Mouse (Mus musculus) CD8-positive naive resting alpha-beta T cell, adult 2 months (primary cell): ENCODE measurements around the gene Clpb.

Source experiments
- DNase-seq, 2 experiments: peaks; one replicate each; pipeline ENCODE4 v3.0.0; 2022; ENCODE audit warnings: low read depth in 2 of 2, low spot score in 2 of 2

Clpb gene

DNA sequence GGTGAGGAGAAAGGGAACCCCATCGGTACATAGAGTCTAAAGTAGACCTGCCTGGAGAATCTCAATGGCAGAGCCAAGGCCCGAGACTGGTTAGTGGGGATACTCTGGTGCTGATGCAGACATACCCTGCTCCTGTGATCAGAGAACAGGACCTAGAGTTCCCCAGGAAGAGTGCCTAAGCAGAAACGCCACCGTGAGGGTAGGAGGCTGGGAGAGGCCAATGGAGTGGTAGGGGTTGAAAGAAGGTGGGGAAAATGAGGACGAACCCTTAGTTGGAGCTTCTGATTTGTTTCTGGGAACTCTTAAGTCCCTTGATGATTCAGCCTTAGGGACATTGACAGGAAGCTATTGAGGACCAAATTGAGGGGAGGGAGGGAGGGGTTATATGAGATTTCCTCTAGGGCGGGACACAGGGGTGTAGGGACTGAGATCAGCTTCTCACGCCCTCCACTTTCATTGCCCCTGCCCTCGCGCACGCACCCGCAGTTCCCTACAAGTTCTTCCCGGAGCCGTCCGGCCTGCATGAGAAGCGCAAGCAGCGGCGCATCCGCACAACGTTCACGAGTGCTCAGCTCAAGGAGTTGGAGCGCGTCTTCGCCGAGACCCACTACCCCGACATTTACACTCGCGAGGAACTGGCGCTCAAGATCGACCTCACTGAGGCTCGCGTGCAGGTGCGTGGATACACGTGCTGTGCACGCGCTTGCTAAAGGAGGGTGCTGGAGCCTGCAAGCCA lies 157.0 kb downstream of the Clpb start:
- DNase-seq, result no peak

DNA sequence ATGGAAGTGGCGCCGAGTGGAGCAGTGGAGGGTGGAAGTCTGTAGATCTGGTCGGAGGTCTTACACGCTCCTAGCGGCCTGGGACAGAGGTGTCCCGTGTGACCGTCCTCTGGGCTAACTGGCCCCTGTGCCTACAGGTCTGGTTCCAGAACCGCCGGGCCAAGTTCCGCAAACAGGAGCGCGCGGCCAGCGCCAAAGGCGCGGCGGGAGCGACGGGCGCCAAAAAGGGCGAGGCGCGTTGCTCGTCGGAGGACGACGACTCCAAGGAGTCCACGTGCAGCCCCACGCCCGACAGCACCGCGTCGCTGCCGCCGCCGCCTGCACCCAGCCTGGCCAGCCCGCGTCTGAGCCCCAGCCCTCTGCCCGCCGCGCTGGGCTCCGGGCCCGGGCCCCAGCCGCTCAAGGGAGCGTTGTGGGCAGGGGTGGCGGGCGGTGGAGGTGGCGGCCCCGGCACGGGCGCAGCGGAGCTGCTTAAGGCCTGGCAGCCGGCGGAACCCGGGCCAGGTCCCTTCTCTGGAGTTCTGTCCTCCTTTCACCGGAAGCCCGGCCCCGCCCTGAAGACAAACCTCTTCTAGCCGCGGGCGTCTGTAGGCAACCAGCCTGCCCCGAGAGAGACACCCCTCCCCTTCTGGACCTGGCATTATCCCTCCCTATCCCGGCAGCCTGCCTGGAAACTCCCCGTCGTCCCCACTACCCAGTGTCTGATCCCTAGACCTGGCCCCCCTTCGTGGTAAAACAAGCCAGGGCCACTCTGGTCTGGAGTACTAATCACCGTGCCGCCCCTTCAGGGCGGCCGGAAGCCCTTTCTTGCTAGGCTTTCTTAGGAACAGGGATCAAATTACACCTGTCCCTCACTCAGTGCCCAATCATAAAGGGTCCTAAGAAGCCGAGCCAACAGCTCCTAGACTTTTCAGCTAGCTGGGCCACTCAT lies 158.4 kb downstream of the Clpb start:
- no peak for DNase-seq

DNA sequence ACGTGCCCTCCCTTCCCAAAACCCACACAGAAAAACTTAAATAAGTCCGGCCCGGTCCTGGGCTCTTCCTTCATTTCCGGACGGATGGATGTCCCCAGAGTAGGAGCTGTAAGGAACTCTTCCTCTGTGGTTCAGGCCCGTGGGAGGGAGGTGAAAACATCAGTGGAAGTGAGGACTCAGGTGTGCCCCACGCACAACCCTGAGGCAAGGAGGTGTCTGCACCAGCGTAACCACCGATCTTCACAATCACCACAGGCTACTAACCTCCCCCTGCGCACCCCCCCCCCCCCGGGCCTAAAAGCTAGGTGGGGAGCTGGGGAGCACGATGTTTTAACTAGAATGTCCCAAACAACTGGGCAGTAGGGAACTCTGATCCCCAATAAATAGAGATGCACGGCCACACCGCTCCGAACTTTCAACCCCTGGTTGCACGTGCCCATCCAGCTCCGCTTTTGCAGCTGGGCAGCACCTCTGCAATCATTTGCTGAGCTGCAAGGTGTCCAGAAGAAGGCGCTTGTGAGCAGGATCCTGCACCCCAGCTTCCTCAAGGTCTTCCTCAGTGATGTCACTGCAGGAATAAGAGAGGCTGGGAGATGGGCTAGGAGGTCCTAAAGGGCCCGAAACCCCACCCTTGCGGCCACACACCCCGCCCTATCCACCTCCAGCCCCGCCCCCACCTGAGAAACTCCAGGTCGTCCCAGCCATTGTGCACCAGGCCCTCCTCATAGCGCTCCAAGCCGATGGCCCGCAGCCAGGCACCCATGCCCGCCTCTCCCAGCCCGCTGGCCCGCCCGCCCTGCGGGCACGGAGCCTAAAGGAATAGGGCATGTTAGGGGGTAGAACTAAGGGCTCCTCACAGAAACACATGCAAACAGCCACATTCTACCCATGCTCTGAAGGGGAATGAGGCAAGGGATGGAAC lies 159.7 kb downstream of the Clpb start:
- DNase-seq, result no peak

DNA sequence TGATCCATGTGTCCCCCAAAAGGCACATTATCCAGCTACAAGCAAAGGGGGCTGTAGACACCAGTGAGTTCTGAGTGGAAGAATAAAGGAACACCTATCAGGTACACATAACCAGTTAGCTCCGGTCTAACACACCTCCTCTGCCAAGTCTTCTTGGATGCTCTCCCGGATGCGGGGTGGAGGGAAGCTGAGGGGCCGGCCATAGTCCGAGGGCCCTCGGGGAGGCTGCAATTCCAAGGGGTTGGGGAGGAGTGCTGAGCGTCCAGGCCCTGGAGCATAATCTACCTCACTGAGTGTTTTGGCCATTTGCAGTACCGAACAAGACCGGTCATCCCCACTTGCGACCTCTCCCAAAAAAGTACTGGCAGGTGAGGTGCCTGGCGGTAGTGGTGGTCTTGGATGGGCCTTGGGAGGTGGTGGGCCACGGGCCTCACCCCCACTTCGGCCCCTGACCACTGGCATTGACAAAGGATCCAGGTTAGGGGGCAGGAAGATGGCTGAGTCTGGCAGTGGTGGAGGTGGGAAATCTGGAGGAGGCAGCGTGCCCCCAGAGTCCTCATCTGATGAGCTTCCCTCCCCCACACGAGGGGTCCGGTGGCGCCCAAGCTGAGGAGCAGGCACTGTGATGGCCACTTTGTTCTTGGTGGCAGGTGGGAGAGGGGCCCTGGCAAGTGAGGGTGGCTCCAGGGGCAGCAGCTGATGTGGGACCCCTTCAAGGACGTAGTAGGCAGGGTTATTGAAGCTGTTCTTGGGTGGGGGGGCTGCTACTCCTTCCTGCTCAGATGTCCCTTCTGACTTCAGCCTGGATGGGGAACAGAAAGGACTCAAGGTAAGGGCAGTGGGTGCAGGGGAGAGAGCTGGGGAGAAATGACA lies 160.6 kb downstream of the Clpb start:
- DNase-seq, result no peak

DNA sequence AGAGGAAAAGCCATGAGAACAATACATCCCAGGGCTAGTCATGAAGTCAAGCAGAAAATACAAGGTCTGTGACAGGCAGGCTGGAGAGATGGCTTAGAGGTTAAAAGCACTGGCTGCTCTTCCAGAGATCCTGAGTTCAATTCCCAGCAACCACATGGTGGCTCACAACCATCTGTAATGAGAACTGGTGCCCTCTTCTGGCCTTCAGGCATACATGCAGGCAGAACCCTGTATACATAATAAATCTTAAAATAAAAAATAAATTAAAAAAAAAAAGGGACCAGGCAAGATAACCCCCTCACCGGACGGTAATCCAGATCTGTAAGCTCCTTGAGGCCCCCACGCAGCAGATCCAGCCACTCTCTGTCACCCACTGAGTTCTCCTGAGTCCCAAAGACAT lies 166.9 kb downstream of the Clpb start:
- no peak for DNase-seq

DNA sequence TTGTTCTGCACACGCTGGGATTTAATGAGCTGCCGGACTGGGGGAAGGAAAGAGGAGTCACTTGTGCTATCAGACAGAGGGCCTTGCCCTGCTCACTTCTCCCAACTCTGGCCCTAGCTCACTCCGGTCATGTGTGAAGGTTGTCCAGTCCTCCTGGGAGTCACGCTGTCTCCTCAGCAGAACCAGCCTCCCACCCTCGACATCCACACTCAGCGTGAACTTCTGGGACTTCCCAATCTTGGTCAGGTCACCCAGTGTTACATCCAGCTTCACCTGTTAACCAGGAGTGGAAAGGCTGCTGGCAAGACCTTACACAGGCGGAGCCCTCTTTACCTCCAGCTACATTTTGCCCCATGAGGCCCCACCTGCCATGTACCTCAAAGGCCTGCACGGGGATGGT lies 168.0 kb downstream of the Clpb start:
- no peak for DNase-seq

DNA sequence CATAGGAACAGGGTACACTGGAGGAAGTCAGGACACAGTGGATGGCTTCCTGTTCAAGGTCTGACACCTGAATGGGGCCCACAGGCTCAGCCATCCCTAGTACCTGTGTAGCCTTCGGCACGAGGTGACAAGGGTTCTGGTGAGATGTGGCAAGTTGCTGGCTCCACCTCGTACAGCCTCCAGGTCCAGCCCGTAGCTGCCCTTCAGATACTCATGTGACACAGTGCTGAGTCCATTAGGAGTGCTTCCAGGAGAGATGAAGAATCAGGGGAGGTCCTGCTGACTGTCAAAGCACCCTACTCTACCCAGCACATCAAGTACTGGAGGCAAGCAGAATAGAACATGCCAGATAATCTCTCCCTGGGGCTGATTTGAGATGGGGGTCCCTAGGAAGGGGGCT lies 168.9 kb downstream of the Clpb start:
- DNase-seq, result no peak

DNA sequence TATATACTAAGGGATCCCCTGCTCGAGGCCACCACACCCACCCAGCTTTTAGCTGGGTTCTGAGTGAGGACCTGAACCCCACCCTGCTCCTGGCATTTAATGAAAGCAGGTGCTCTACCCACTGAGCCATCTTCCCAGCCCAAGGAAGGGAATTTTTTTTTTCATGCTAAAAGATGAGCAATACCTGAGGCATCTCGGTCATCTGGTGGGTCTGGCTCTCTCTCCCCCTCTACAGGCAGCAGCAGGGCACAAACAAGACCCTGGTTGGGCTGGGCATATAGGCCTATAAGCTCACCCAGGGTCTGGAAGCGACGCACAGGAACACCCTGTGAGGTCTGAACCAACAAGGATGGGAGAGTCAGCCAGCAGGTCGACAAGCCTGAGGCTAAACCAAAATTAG lies 169.9 kb downstream of the Clpb start:
- no peak for DNase-seq

DNA sequence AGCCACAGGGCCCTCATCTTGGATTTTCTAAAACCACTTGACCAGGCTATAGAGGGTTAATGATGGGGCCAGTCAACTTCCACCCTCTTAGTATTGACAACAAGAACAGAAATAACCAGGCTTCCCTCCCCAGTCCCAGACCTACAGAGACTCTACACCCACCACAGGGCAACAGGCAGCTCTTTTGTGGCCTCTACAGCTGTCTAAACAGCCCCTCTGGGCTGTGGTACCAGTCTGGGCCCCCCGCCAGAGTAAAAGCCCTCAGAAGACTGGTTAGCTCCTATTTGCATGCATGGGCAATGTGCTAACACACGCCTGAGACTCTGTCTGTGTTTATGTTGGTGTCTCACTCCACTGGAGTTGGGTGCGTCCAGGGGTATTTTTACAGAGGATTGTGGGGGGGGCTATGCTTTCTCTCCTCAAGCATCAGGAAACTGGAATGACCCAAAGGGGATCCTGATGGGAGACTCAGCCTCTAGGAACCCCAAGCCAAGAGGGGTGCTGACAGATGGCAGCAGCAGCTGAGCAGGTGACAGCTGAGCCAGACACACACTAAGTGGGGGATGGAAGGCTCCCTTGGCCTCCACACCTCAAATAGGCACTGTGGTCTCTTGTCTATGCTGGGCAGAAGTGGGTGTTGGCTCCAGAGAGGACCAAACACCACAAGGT lies 170.6 kb downstream of the Clpb start:
- no peak for DNase-seq

DNA sequence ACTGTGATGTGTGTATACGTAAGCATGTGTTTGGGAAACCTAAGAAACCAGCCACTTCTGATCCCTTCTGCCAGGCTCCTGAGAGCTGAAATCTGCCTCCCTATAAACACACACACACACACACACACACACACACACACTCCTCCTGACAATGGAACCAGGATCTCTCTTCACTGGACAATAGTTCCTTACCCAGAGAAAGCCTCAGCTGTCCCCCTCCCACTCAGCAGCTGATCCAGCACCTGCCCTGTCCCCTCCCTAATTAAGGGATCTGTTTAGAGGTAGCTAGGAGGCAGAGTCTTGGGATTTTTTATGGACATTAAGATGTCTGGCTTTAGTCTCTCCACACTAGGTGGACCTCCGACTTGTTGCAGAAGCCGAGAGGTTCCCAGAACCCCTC lies 171.5 kb downstream of the Clpb start:
- DNase-seq, result no peak

DNA sequence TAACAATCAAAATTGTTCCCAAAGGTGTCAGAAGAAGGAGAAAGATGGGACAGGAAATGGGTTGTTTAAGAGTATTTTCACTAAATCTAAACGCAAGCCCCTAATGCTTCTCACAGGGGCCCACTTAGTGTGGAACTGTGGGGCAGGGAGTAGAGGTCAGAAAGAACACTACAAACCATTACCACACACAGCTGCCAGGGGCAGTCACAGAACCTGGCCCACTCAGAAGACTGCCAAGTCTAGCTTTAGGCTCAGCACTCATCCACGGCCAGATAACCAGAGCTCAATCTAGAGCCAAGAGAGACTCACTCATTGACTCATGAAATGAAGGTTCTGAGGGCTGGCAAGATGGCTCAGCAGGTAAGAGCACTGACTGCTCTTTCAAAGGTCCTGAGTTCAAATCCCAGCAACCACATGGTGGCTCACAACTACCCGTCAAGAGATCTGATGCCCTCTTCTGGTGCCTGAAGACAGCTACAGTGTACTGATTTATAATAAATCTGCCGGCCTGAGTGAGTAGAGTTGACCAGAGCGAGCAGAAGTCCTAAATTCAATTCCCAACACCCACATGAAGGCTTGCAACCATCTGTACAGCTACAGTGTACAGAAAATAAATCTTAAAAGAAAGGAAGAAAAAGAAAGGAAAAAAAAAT lies 172.2 kb downstream of the Clpb start:
- no peak for DNase-seq

DNA sequence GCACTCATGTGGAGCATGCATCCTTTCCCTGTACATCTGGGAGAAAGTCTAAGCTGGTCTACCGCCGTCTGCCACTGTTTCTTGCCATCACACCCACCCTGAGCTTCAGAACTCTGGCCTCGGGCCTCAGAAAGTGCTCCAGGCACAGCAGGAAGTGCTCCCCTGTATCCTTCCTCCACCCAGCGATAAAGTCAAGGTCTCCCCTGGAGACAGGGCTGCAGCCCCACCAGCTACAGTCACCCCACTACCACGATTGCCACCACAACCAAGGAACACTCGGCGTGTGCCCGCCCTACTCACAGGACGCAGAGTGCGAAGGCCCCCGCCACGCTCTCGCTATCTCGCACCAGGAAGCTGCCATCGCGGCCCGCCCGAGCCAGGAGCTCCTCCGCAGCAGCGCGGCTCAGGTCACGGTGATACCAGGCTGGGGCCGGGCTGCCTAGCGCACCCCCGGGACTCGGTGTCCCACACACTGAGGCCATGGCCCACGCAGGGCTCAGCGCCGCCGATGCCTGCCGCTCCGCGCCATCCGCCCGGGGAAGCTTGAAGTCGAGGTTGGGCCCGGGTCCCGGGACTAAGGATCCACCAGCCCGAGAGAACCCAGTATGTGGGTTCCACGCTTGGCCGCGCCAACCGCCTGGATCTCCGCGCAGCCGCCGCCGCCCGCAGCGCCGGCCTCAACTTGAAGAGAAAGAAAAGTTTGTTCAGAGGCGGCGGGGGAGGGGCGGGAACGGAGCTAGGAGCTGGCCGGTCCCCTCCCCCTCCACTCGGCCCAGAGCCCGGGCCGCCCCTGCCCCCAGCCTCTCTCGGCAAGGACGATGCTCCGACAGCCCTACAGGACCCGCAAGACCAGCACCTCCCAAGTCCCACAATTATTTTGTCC lies 173.1 kb downstream of the Clpb start:
- peak; percentile 46 to 50 for DNase-seq

DNA sequence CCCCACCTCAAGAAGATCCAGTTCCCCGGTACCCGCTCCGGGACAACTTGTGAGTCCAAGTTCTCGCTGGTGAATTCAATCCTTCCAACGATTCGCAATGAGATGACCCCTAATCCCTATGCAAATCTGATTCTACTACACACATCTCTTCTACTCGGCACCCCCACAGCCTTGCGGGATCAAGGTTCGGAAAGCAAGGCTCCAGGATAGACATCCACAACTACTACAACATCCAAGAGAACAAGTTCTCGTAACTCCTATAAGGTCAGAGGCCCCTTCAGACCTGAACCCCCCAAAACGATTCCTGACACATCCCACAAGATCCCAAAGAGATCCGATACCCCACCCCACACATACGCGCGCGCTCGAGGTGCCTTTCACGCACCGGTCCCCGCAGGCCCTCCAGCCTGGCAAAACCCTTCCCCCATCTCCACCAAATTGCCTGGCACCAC lies 173.7 kb downstream of the Clpb start:
- peak in 1 of 2 experiments; percentile 8 for DNase-seq

DNA sequence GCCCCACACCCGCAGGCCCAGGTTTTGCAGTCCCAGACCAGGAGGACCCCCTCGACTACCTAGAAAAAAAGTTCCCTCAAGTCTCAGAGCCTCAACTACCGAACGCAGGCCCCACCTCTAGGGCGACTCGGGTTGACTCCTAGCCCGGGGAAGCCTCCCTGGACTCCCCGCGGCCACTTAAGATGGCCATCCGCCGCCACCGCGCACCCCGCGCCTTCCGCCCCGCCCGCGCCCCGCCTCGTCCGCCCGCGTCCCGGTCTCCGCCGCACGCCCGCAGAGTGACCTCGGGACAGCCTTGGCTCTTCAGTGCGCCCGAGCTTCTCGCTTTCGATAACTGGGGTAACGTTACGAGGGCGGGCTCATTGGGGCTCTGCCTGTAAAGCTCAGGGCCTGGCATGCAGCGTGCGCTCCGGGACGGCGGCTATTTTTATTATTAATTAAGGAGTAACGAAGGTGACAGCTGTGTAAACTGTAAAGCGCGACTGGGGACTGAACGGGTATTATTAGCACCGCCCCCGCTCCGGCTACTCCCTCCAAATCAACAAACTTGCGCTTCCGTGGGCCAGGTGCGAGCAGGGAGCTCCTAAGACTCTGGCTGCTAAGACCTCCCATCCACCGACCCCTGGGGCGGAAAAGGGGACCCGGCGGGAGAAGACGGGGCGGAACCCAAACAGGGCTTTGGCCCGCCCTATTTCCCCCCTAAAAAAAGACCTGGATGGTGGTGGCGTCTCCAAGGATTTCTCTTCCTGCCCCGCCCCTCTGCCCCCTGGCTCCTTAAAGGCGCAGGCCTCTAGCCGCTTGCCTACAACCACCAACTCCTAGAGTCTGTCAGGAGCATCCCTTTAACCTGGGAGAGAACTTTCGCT lies 174.4 kb downstream of the Clpb start, which contains the start of gene Inppl1:
TSS of gene Inppl1 (minus strand) at position 624 of the 866 bp plus-strand sequence.
- DNase-seq, result no peak

DNA sequence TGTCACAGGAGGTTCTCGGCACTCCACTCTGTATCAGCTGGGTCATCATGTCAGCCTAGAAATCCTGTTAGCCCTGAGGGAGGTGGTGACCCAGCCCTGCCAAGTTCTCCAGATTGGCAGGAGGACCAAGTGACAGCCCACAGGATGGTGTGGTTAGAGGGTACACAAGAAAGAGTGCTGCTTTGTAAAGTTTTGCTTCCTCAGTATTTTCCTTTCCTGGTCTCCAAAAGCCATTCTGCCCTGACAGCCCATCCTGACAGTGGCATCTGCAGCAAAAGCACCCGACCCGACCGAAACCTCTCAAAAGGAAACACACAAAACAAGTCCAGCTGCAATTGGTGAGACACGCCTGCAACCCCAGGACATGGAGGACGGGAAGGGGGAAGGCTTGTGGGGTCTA lies 180.8 kb downstream of the Clpb start:
- no peak for DNase-seq
